Mouse (Mus musculus) heart, postnatal 0 days (tissue): ENCODE results near the gene Gm43191.

Experiments
- CTCF ChIP-seq: IDR thresholded peaks from 2 replicates; pipeline ENCODE4 v1.5.1; 2016; ENCODE audit warnings: antibody characterized with exemption, control low read depth, low read depth
- EP300 ChIP-seq: IDR thresholded peaks from 2 replicates; pipeline ENCODE4 v1.6.1; 2016; ENCODE audit warnings: antibody characterized with exemption, low read depth

GRCm38 (mm10) chr3:116718951-116719350 lies 37.9 kb upstream of the Gm43191 start:
- no peak for TF ChIP-seq CTCF
- no peak for TF ChIP-seq EP300
